Mouse (Mus musculus) liver, embryonic 16.5 days (tissue): ENCODE measurements around the gene Aldh16a1. TPM values are rescaled to one million over a fixed set of nuclear protein-coding genes. Genes with fewer than 3 reads are reported as not detected.

ENCODE experiments used
- ATAC-seq: fragments of 200-750 bp; cut with Nextera tagmentation; 2 replicates; pipeline ENCODE4 v1.8.0; 2017; ENCODE audit warnings: low read depth, mild to moderate bottlenecking, moderate number of reproducible peaks, moderate library complexity
- H3K27ac ChIP-seq: fragments of 300-500 bp; sonication (generic); 2 replicates; pipeline ENCODE4 v1.5.1; 2014; ENCODE audit warnings: mild to moderate bottlenecking, low read length
- H3K27me3 ChIP-seq: fragments of 300-500 bp; sonication (generic); 2 replicates; pipeline ENCODE4 v1.6.1; 2014; ENCODE audit warnings: low read depth, low read length, mixed read lengths; ENCODE audit not compliant: control insufficient read depth, insufficient read depth
- H3K36me3 ChIP-seq: fragments of 300-500 bp; sonication (generic); 2 replicates; pipeline ENCODE4 v1.6.1; 2014; ENCODE audit warnings: mild to moderate bottlenecking; ENCODE audit not compliant: control insufficient read depth, insufficient read depth
- H3K4me1 ChIP-seq: fragments of 300-500 bp; sonication (generic); 2 replicates; pipeline ENCODE4 v1.6.1; 2014; ENCODE audit warnings: low read depth, low read length, mixed read lengths; ENCODE audit not compliant: control insufficient read depth
- H3K4me2 ChIP-seq: fragments of 300-500 bp; sonication (generic); 2 replicates; pipeline ENCODE4 v1.6.1; 2014; ENCODE audit warnings: low read depth, low read length, mixed read lengths
- H3K4me3 ChIP-seq: fragments of 300-500 bp; sonication (generic); 2 replicates; pipeline ENCODE4 v1.5.1; 2014; ENCODE audit warnings: low read depth, mild to moderate bottlenecking, low read length
- H3K9ac ChIP-seq: fragments of 300-500 bp; sonication (generic); 2 replicates; pipeline ENCODE4 v1.6.1; 2014; ENCODE audit warnings: low read depth, low read length
- H3K9me3 ChIP-seq: fragments of 300-500 bp; sonication (generic); replicated peaks from 2 replicates; pipeline ENCODE4 v1.6.1; 2016; ENCODE audit warnings: low read length; ENCODE audit not compliant: control insufficient read depth
- WGBS: fragments of 180-500 bp; shearing (Covaris S2); extraction: QIAGEN DNeasy Blood & Tissue Kit; methylation state at CpG from one replicate; pipeline ENCODE4 v1.1.7; 2014; ENCODE audit not compliant: insufficient replicate concordance; 5-methylcytosine and 5-hydroxymethylcytosine counted together
- polyA plus RNA-seq: library from polyadenylated mRNA; unstranded; fragments of >200 nt; fragmentation: Nextera tagmentation; extraction: Ambion mirVana; gene quantifications from 2 replicates; pipeline ENCODE4 v1.2.1, GENCODE M21; 2015

The Aldh16a1 gene
- polyA plus RNA-seq, 1 experiment from 2014 or later, result 30.0 TPM

- ATAC-seq, result peak; percentile 94
- Histone ChIP-seq H3K4me2 (peak overlapping the region; percentile 71), H3K9me3 (no peaks in the 10 kb centered on the region), H3K27ac (no peak overlapping the region), H3K4me3 (peak overlapping the region; percentile 47), H3K9ac (no peak overlapping the region), H3K27me3 (peaks cover 96% of the 10 kb centered on the region), H3K4me1 (peaks cover 10% of the 10 kb centered on the region), H3K36me3 (no peaks in the 10 kb centered on the region)
- WGBS, result 0% methylated on average over 34 of the region's 34 CpGs
Measured at GRCm38 (mm10) chr7:45182199-45182601, 27.8 kb upstream of the Aldh16a1 start.

- no peak overlapping the region for H3K27ac ChIP-seq
- no peak overlapping the region for H3K9ac ChIP-seq
- 4% methylated on average over 35 of the region's 35 CpGs for WGBS
- H3K36me3 ChIP-seq, result no peaks in the 10 kb centered on the region
- peak overlapping the region; percentile 71 for H3K4me2 ChIP-seq
- peaks cover 96% of the 10 kb centered on the region for H3K27me3 ChIP-seq
- ATAC-seq, result no peak
- peaks cover 10% of the 10 kb centered on the region for H3K4me1 ChIP-seq
- no peaks in the 10 kb centered on the region for H3K9me3 ChIP-seq
- H3K4me3 ChIP-seq, result peak overlapping the region; percentile 47; the same call in 1 of the 2 replicates
Measured at GRCm38 (mm10) chr7:45181540-45181939, 27.2 kb upstream of the Aldh16a1 start.

GRCm38 (mm10) chr7:45180896-45181477 is 26.6 kb upstream of the Aldh16a1 start, which contains the start of gene Pth2:
TSS of gene Pth2 (plus strand) at chr7:45180995.
- peaks cover 10% of the 10 kb centered on the region for H3K4me1 ChIP-seq
- H3K27me3 ChIP-seq, result peaks cover 96% of the 10 kb centered on the region
- no peak within 1 kb of the TSS for H3K27ac ChIP-seq
- WGBS, result 22% methylated on average over 20 of the region's 20 CpGs
- no peaks in the 10 kb centered on the region for H3K9me3 ChIP-seq
- peak within 1 kb of the TSS; percentile 47; the same call in 1 of the 2 replicates for H3K4me3 ChIP-seq
- H3K36me3 ChIP-seq, result no peaks in the 10 kb centered on the region
- H3K9ac ChIP-seq, result no peak within 1 kb of the TSS
- H3K4me2 ChIP-seq, result peak within 1 kb of the TSS; percentile 71
- no peak for ATAC-seq

GRCm38 (mm10) chr7:45179469-45179868 is 25.1 kb upstream of the Aldh16a1 start, which contains the start of gene Gfy:
TSS of gene Gfy (minus strand) at chr7:45179569.
- H3K36me3 ChIP-seq, result no peaks in the 10 kb centered on the region
- no peak for ATAC-seq
- H3K27ac ChIP-seq, result no peak within 1 kb of the TSS
- WGBS, result 25% methylated on average over 7 of the region's 7 CpGs
- H3K9me3 ChIP-seq, result no peaks in the 10 kb centered on the region
- H3K4me2 ChIP-seq, result no peak within 1 kb of the TSS
- H3K4me1 ChIP-seq, result peaks cover 10% of the 10 kb centered on the region
- H3K9ac ChIP-seq, result no peak within 1 kb of the TSS
- no peak within 1 kb of the TSS for H3K4me3 ChIP-seq
- peaks cover 99% of the 10 kb centered on the region for H3K27me3 ChIP-seq

GRCm38 (mm10) chr7:45178550-45178949 is 24.2 kb upstream of the Aldh16a1 start:
- H3K9ac ChIP-seq, result no peak overlapping the region
- peaks cover 10% of the 10 kb centered on the region for H3K4me1 ChIP-seq
- 18% methylated on average over 7 of the region's 7 CpGs for WGBS
- H3K27ac ChIP-seq, result no peak overlapping the region
- no peak for ATAC-seq
- H3K9me3 ChIP-seq, result no peaks in the 10 kb centered on the region
- no peak overlapping the region for H3K4me3 ChIP-seq
- H3K4me2 ChIP-seq, result no peak overlapping the region
- peaks cover 97% of the 10 kb centered on the region for H3K27me3 ChIP-seq
- no peaks in the 10 kb centered on the region for H3K36me3 ChIP-seq

- H3K27ac ChIP-seq, result no peak overlapping the region
- peaks cover 76% of the 10 kb centered on the region for H3K27me3 ChIP-seq
- no peak for ATAC-seq
- H3K4me3 ChIP-seq, result no peak overlapping the region
- WGBS, result 2% methylated on average over 31 of the region's 31 CpGs
- no peaks in the 10 kb centered on the region for H3K36me3 ChIP-seq
- H3K4me2 ChIP-seq, result no peak overlapping the region
- H3K4me1 ChIP-seq, result peaks cover under 1% of the 10 kb centered on the region; the same call in 1 of the 2 replicates
- no peaks in the 10 kb centered on the region; the same call in 1 of the 2 replicates for H3K9me3 ChIP-seq
- no peak overlapping the region for H3K9ac ChIP-seq
Measured at GRCm38 (mm10) chr7:45176356-45176755, 22.0 kb upstream of the Aldh16a1 start.

GRCm38 (mm10) chr7:45175929-45176328 is 21.5 kb upstream of the Aldh16a1 start:
- Histone ChIP-seq H3K27me3 (peaks cover 72% of the 10 kb centered on the region), H3K4me1 (no peaks in the 10 kb centered on the region), H3K36me3 (no peaks in the 10 kb centered on the region), H3K27ac (no peak overlapping the region), H3K9ac (no peak overlapping the region), H3K4me2 (no peak overlapping the region), H3K4me3 (no peak overlapping the region), H3K9me3 (no peaks in the 10 kb centered on the region; the same call in 1 of the 2 replicates)
- WGBS, result 3% methylated on average over 23 of the region's 23 CpGs
- ATAC-seq, result no peak

- Histone ChIP-seq H3K4me3 (no peak overlapping the region), H3K36me3 (no peaks in the 10 kb centered on the region), H3K4me2 (no peak overlapping the region), H3K27ac (no peak overlapping the region), H3K27me3 (peaks cover 70% of the 10 kb centered on the region), H3K9me3 (no peaks in the 10 kb centered on the region; the same call in 1 of the 2 replicates), H3K4me1 (no peaks in the 10 kb centered on the region), H3K9ac (no peak overlapping the region)
- no peak for ATAC-seq
- WGBS, result 1% methylated on average over 13 of the region's 13 CpGs
Measured at GRCm38 (mm10) chr7:45175398-45175797, 21.0 kb upstream of the Aldh16a1 start.

- no peak overlapping the region for H3K27ac ChIP-seq
- H3K4me3 ChIP-seq, result no peak overlapping the region
- no peak overlapping the region for H3K9ac ChIP-seq
- no peaks in the 10 kb centered on the region for H3K36me3 ChIP-seq
- WGBS, result 4% methylated on average over 29 of the region's 29 CpGs
- H3K27me3 ChIP-seq, result peaks cover 63% of the 10 kb centered on the region
- H3K9me3 ChIP-seq, result peaks cover under 1% of the 10 kb centered on the region
- H3K4me2 ChIP-seq, result no peak overlapping the region
- no peaks in the 10 kb centered on the region for H3K4me1 ChIP-seq
- no peak for ATAC-seq
Measured at GRCm38 (mm10) chr7:45174567-45175280, 20.3 kb upstream of the Aldh16a1 start.
